Mouse (Mus musculus): ENCODE results near the gene Sult2a4. TPM values are rescaled to one million over a fixed set of nuclear protein-coding genes. Genes with fewer than 3 reads are reported as not detected.
"Not testable (repeated sequence)": the region's sequence is repeated elsewhere in the genome, so short reads cannot be mapped to it uniquely, and the experiment has no call there.

Gene Sult2a4
- polyA plus RNA-seq (2015; fragmentation: Nextera tagmentation; extraction: Ambion mirVana) = 1.2 TPM in 2 replicates

DNA sequence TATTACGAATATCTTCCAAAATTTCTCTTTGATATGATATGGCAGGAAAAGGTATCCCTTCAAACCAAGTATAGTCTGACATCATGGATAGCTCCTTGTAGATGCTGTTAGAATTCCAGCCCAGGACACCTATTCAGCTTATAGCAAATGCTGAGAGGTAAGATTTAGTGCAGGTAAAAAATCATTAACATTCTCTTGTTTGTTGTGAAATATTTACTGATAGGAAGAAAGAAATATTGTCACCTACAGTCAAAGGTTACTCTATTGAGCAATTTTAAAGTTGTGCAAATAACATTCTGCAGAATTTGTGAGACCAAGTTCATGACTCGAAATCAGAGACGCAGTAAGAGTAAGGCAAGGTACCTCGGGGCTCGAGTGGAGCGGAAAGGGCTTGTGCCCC is at the start of gene Sult2a4:
Gene Sult2a4 (minus strand): TSS at position 101 of the 400 bp plus-strand sequence.
- H3K9ac ChIP-seq (replicated peaks); H3K27me3 ChIP-seq (ENCODE audit: insufficient read depth, low read length); ATAC-seq; H3K36me3 ChIP-seq (replicated peaks; ENCODE audit: insufficient read depth, low read length); H3K4me2 ChIP-seq (ENCODE audit: low read depth, low read length); H3K4me1 ChIP-seq (ENCODE audit: insufficient read depth); H3K4me3 ChIP-seq (ENCODE audit: low read depth, low read length); H3K27ac ChIP-seq (ENCODE audit: low read depth); H3K9me3 ChIP-seq (ENCODE audit: low read length); DNase-seq: not testable (repeated sequence)
- WGBS (ENCODE audit: insufficient replicate concordance) = 77% methylated on average over 6 of the region's 6 CpGs

DNA sequence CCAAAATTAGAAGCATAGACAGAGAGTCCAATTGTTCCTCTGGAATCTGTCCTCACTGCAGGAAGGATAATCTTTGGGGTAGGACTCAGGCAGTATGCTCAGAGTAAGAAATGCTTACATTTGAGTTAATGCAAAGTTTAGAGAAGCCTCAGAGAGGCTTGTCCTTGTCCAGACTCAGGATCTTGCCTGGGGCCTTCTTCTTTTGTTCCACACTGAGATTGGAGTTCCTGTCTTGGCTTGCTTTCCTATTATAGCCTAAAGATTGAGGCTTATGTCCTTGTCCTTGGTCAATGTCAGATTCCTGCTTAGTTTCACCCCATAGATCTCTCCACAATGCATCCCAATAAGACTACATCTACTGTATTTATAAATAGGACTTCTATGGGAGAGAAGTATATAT is 41.4 kb upstream of the Sult2a4 start:
- H3K27ac ChIP-seq (ENCODE audit: low read depth); H3K36me3 ChIP-seq (replicated peaks; ENCODE audit: insufficient read depth, low read length); H3K9ac ChIP-seq (replicated peaks); DNase-seq; H3K4me2 ChIP-seq (ENCODE audit: low read depth, low read length); ATAC-seq; H3K4me3 ChIP-seq (ENCODE audit: low read depth, low read length); H3K4me1 ChIP-seq (ENCODE audit: insufficient read depth); H3K27me3 ChIP-seq (ENCODE audit: insufficient read depth, low read length); H3K9me3 ChIP-seq (ENCODE audit: low read length): not testable (repeated sequence)

- ATAC-seq = no peak
- TF ChIP-seq EP300 (IDR thresholded peaks at IDR 0.05; ENCODE audit: low read depth) (no peak), CTCF (IDR thresholded peaks at IDR 0.05; ENCODE audit: low read depth) (no peak)
- H3K9ac ChIP-seq (replicated peaks) = no peak overlapping the region
Observed at GRCm38 (mm10) chr7:14013083-14013482, 23.7 kb upstream of the Sult2a4 start.

GRCm38 (mm10) chr7:14010686-14011085 is 21.3 kb upstream of the Sult2a4 start:
- not testable (repeated sequence) for H3K9ac ChIP-seq (replicated peaks); H3K4me2 ChIP-seq (ENCODE audit: low read depth, low read length); H3K36me3 ChIP-seq (replicated peaks; ENCODE audit: insufficient read depth, low read length); H3K27ac ChIP-seq (ENCODE audit: low read depth); ATAC-seq; H3K27me3 ChIP-seq (ENCODE audit: insufficient read depth, low read length); H3K9me3 ChIP-seq (ENCODE audit: low read length); H3K4me3 ChIP-seq (ENCODE audit: low read depth, low read length); DNase-seq; H3K4me1 ChIP-seq (ENCODE audit: insufficient read depth)

More at GRCm38 (mm10) chr7:14013083-14013482, 23.7 kb upstream of the Sult2a4 start:
- no peak overlapping the region for H3K27ac ChIP-seq (ENCODE audit: low read depth)
- no peaks in the 10 kb centered on the region for H3K27me3 ChIP-seq (ENCODE audit: insufficient read depth, low read length)
- H3K4me2 ChIP-seq (ENCODE audit: low read depth, low read length) = no peak overlapping the region
- 0 out of 2 replicates have a peak, but pooled peaks cover 4% of the 10 kb centered on the region for H3K9me3 ChIP-seq (ENCODE audit: low read length)
- WGBS (ENCODE audit: insufficient replicate concordance) = 79% methylated on average over 8 of the region's 8 CpGs
- H3K36me3 ChIP-seq (replicated peaks; ENCODE audit: insufficient read depth, low read length) = no peaks in the 10 kb centered on the region
- no peaks in the 10 kb centered on the region for H3K4me1 ChIP-seq (ENCODE audit: insufficient read depth)
- DNase-seq = no peak
- H3K4me3 ChIP-seq (ENCODE audit: low read depth, low read length) = no peak overlapping the region

Other genes starting within 250 kb of the Sult2a4 start
- gene Sult2a1, start 152.2 kb downstream of the Sult2a4 start, polyA plus RNA-seq (2015; fragmentation: Nextera tagmentation; extraction: Ambion mirVana) = 170 and 250 TPM in 2 replicates
- gene Sult2a3, start 133.4 kb upstream of the Sult2a4 start, polyA plus RNA-seq (2015; fragmentation: Nextera tagmentation; extraction: Ambion mirVana) = 0.73 and 1.2 TPM in 2 replicates